ENCODE assay signal across 21 mouse cellular contexts in the genomic region with DNA sequence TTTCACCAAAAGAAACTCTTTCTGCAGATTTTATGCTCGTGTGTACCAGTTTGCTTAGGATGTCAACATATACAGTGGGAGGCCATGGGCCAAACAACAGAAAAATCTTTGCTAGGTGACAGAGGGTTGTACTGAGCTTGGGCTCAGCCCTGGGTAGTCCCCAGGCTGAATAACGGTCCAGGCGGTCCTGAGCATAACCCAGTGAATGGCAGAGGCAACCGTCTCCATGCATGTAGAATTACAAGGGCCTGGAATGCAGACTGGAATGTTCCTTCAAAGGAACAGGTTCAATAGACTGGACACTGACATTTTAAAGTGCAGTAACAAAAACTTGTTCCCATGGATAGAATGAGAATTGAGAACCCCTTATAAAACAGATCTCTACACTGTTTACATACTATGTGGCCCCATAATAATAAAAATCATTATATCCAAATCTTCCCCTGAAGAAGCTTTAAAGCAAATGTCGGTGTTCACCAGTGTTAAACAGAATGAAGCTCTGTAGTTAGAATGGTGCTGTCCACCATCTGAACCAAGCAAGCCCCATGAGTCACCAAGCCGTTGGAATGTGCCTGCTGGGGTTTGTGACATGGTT. TPM values are rescaled to one million over a fixed set of nuclear protein-coding genes. Genes with fewer than 3 reads are reported as not detected.
DNase-seq lines count a peak whose midpoint lies in the region; ATAC-seq and TF ChIP-seq lines count a peak whose summit lies in the region.
"Had no signal": no experiment of that assay in that cellular context is flagged by ENCODE, and none has a peak within 500 bp of the region (broad histone marks: within the 10 kb centered on the region; RNA-seq: fewer than 3 reads in every experiment).

No protein-coding gene starts in this region.

- no peak for ATAC-seq in heart, embryonic 12.5 days (ENCODE audit: insufficient number of reproducible peaks, low FRiP score)
- no peak for ATAC-seq in heart, embryonic 11.5 days (replicated peaks; ENCODE audit: insufficient number of reproducible peaks, low FRiP score, low TSS enrichment)
- ATAC-seq in hindbrain, embryonic 16.5 days: peak; percentile 35; the same call in 1 of the 2 replicates
- ATAC-seq: lung, postnatal 0 days had no signal

- 0 out of 2 replicates have a peak overlapping the region, but pooled peaks have one; percentile 0 for H3K27ac ChIP-seq in heart, embryonic 12.5 days (ENCODE audit: poor library complexity, severe bottlenecking)
- no peak overlapping the region for H3K27ac ChIP-seq in heart, embryonic 11.5 days (ENCODE audit: low read depth, low read length)
- no peak overlapping the region for H3K27ac ChIP-seq in hindbrain, embryonic 16.5 days (ENCODE audit: low read depth, low read length)
- no peak overlapping the region for H3K27ac ChIP-seq in layer of hippocampus, adult 2 months
- H3K27ac ChIP-seq: embryonic facial prominence, embryonic 13.5 days; heart, embryonic 10.5 days; limb, embryonic 13.5 days; liver, embryonic 14.5 days; stomach, embryonic 15.5 days had no signal

- H3K9me3 ChIP-seq in heart, embryonic 12.5 days (replicated peaks): no peaks in the 10 kb centered on the region
- no peaks in the 10 kb centered on the region for H3K9me3 ChIP-seq in heart, embryonic 11.5 days (replicated peaks; ENCODE audit: control insufficient read depth, low read length)
- H3K9me3 ChIP-seq in hindbrain, embryonic 16.5 days (ENCODE audit: control insufficient read depth, low read length): no peaks in the 10 kb centered on the region
- H3K9me3 ChIP-seq: embryonic facial prominence, embryonic 13.5 days; heart, embryonic 10.5 days; limb, embryonic 13.5 days; stomach, embryonic 15.5 days had no signal

- no peak overlapping the region for H3K9ac ChIP-seq in heart, embryonic 12.5 days
- H3K9ac ChIP-seq in heart, embryonic 11.5 days (ENCODE audit: low read depth, low read length): no peak overlapping the region
- no peak overlapping the region for H3K9ac ChIP-seq in hindbrain, embryonic 16.5 days (ENCODE audit: low read depth, low read length)
- H3K9ac ChIP-seq: embryonic facial prominence, embryonic 13.5 days; limb, embryonic 13.5 days; liver, embryonic 14.5 days; stomach, embryonic 15.5 days had no signal

- no peak for TF ChIP-seq CTCF in layer of hippocampus, adult 2 months (conservative IDR thresholded peaks at IDR 0.05)

- H3K4me1 ChIP-seq in heart, embryonic 12.5 days (replicated peaks): peaks cover 40% of the 10 kb centered on the region
- peaks cover 9% of the 10 kb centered on the region for H3K4me1 ChIP-seq in heart, embryonic 11.5 days (ENCODE audit: control insufficient read depth, insufficient read depth, low read length)
- H3K4me1 ChIP-seq in hindbrain, embryonic 16.5 days (ENCODE audit: control insufficient read depth, insufficient read depth, low read depth, low read length): peaks cover 7% of the 10 kb centered on the region

- no peaks in the 10 kb centered on the region for H3K36me3 ChIP-seq in heart, embryonic 12.5 days
- no peaks in the 10 kb centered on the region for H3K36me3 ChIP-seq in heart, embryonic 11.5 days (ENCODE audit: control insufficient read depth, insufficient read depth, low read length)
- no peaks in the 10 kb centered on the region for H3K36me3 ChIP-seq in hindbrain, embryonic 16.5 days (ENCODE audit: control insufficient read depth, insufficient read depth, low read length)
- H3K36me3 ChIP-seq: embryonic facial prominence, embryonic 13.5 days; heart, embryonic 10.5 days; limb, embryonic 13.5 days; stomach, embryonic 15.5 days had no signal

- WGBS in heart, embryonic 12.5 days: 48% methylated on average over 6 of the region's 6 CpGs
- WGBS in heart, embryonic 11.5 days (ENCODE audit: insufficient replicate concordance): 53% methylated on average over 6 of the region's 6 CpGs
- WGBS in hindbrain, embryonic 16.5 days: 28% methylated on average over 6 of the region's 6 CpGs

- peak; percentile 19 for DNase-seq in 3T3-L1 (ENCODE audit: low read depth, low spot score)
- DNase-seq in R1 (ENCODE audit: low read depth, low spot score): peak; percentile 16
- DNase-seq in gastrocnemius, adult 8-10 months (ENCODE audit: low spot score in 2 of 2): no peak
- DNase-seq in cerebellum, adult 11 months: no peak
- no peak for DNase-seq in layer of hippocampus, adult 2 months (ENCODE audit: low spot score in 2 of 2)
- DNase-seq: cerebellum, adult 11-12 months; cerebellum, postnatal 25 days; gastrocnemius, postnatal 36 days; kidney, adult 18-20 months; kidney, postnatal 36 days; right cerebral cortex, postnatal 14 days; thymus, postnatal 14 days had no signal

- no peaks in the 10 kb centered on the region for H3K27me3 ChIP-seq in heart, embryonic 12.5 days (replicated peaks)
- H3K27me3 ChIP-seq in heart, embryonic 11.5 days (ENCODE audit: control insufficient read depth, insufficient read depth, low read length): no peaks in the 10 kb centered on the region
- H3K27me3 ChIP-seq in hindbrain, embryonic 16.5 days (replicated peaks; ENCODE audit: control insufficient read depth, insufficient read depth, low read length): no peaks in the 10 kb centered on the region
- H3K27me3 ChIP-seq: embryonic facial prominence, embryonic 13.5 days; limb, embryonic 13.5 days; stomach, embryonic 15.5 days had no signal

- H3K4me2 ChIP-seq in heart, embryonic 12.5 days: no peak overlapping the region
- H3K4me2 ChIP-seq in heart, embryonic 11.5 days: no peak overlapping the region
- H3K4me2 ChIP-seq in hindbrain, embryonic 16.5 days (ENCODE audit: low read length): no peak overlapping the region
- H3K4me2 ChIP-seq: embryonic facial prominence, embryonic 13.5 days; limb, embryonic 13.5 days; stomach, embryonic 15.5 days had no signal

- no peak overlapping the region for H3K4me3 ChIP-seq in heart, embryonic 12.5 days
- H3K4me3 ChIP-seq in heart, embryonic 11.5 days (ENCODE audit: low read depth, low read length): no peak overlapping the region
- no peak overlapping the region for H3K4me3 ChIP-seq in hindbrain, embryonic 16.5 days (ENCODE audit: low read length)
- no peak overlapping the region for H3K4me3 ChIP-seq in layer of hippocampus, adult 2 months
- H3K4me3 ChIP-seq: embryonic facial prominence, embryonic 13.5 days; heart, embryonic 10.5 days; limb, embryonic 13.5 days; stomach, embryonic 15.5 days had no signal

RNA-seq across cellular contexts. Expression of a gene that starts 54.1 kb away (rescaled TPM):
- polyA plus RNA-seq in heart, embryonic 12.5 days (2016; fragmentation: Nextera tagmentation; extraction: Ambion mirVana): 19.0 and 22.3 TPM in 2 replicates
- polyA plus RNA-seq in heart, embryonic 11.5 days (2014; fragmentation: Nextera tagmentation; extraction: Ambion mirVana): 20.5 and 22.4 TPM in 2 replicates
- 9.1 and 10.6 TPM in 2 replicates for polyA plus RNA-seq in hindbrain, embryonic 16.5 days (2015; fragmentation: Nextera tagmentation; extraction: Ambion mirVana)
- 1 to 10 TPM in 2 of 4 experiments, under 1 TPM in 2; 0.24 to 1.5 (median 0.94) TPM for total RNA-seq in gastrocnemius, adult 8-10 months (2022)
- total RNA-seq in layer of hippocampus, adult 2 months (2021): 10 to 100 TPM; 26.1 to 28.7 TPM

Comparison
In these comparisons a context has a peak if more than half of its experiments do, and no peak if none do; other contexts are left out.
1. DNase-seq: peak in 3T3-L1 (single experiment) and R1 (single experiment); none in gastrocnemius, adult 8-10 months (0 of 2), cerebellum, adult 11 months (single experiment) and layer of hippocampus, adult 2 months (0 of 2).